Mouse (Mus musculus): Measurements from ENCODE around the gene Ankar.

GRCm38 (mm10) chr1:72710753-72711653, 10.6 kb upstream of the Ankar start, which contains the start of gene Rpl37a:
- TF ChIP-seq CTCF (IDR thresholded peaks at IDR 0.05; ENCODE audit: low read depth, low read length) (no peak), GATA1 (IDR thresholded peaks at IDR 0.05; ENCODE audit: borderline replicate concordance, low read length) (no peak)

Measured in G1E (cell line).